Mouse (Mus musculus): ENCODE measurements around the gene Clec4a2.
"Not testable (repeated sequence)": the region's sequence is repeated elsewhere in the genome, so short reads cannot be mapped to it uniquely, and the experiment has no call there.

The Clec4a2 gene

DNA sequence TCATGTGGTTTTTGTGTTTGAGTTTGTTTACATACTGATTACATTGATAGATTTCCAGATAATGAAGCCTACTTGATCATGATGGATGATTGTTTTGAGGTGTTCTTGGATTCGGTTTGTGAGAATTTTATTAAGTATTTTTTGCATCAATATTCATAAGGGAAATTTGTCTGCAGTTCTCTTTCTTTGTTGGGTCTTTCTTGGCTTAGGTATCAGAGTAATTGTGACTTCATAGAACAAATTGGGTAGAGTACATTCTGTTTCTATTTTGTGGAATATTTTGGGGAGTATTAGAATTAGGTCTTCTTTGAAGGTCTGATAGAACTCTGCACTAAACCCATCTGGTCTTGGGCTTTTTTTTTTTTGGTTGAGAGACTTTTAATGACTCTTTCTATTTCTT lies at the start of gene Clec4a2:
Gene Clec4a2, plus strand, starts transcription at position 301 of the 400 bp plus-strand sequence.
- not testable (repeated sequence) for DNase-seq (ENCODE audit: low spot score in 2 of 2)

DNA sequence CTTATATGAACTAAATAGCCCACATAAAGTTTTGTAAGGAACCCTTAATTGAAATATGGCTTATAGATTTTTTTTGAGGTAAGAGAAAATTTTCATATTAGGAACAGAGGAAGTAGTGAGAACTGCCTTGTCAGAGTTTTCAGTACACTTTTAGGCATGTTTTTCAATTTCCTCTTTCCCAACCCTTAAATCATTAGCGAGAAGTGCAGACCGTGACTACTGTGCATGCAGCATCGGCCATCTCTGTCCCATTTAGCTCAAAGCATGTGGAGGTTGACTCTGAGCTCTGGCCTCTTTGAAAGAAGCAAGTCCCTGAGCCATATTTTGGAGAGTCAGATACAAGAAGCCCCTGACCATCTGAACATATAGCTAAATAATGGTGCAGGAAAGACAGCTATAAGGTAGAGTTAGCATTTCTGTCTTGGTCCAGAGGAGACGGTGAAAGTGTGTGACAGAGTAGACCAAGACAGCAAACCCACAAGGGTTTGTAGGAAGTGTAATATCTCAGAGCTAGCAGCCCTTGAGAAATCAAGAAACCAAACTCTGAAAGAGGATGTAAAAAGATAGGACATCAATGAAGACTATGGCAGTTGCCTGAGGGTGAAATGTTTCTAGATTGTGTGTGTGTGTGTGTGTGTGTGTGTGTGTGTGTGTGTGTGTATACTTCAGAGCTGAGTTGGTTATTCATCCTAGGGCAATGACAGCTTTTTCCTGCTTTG lies 10.9 kb upstream of the Clec4a2 start:
- no peak for DNase-seq (ENCODE audit: low spot score in 2 of 2)

DNA sequence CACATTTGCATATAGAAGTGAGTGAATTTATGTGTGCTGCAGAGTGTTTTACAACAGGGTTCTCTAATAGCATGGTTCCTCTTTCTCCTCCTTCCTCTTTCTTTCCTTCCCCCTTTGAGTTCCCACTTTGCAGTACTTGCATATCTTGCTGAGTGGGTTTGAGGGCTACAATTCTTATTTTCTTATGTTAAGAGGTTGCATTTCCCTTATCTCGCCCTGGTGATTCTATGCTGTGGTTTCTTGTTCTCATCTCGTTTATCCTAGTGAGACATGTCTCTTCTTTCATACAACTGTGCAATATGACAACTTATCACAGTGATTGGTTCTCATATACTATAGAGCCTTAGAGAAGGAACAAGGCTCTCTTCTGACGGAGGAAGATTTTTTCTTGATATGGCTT lies 17.0 kb downstream of the Clec4a2 start:
- DNase-seq (ENCODE audit: low spot score in 2 of 2): no peak

DNA sequence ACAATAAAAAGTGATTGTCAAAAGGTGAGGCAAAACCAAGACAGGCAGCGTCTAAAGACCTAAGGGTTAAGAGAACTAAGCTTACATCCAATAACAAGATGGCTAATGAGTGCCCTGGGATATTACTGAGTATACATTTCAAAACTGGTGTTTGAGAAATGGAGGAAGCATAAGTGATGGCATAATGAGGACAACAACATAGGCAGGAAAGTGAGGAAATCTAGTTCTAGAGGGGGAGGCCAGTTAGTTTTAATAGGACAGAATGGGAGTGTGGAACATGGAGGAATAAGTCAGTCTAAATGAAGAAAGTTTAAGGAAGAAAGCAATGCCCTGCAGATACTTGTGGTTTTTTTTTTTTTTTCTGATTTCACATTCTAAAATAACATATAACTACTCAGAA lies 20.9 kb downstream of the Clec4a2 start:
- DNase-seq (ENCODE audit: low spot score in 2 of 2): no peak

DNA sequence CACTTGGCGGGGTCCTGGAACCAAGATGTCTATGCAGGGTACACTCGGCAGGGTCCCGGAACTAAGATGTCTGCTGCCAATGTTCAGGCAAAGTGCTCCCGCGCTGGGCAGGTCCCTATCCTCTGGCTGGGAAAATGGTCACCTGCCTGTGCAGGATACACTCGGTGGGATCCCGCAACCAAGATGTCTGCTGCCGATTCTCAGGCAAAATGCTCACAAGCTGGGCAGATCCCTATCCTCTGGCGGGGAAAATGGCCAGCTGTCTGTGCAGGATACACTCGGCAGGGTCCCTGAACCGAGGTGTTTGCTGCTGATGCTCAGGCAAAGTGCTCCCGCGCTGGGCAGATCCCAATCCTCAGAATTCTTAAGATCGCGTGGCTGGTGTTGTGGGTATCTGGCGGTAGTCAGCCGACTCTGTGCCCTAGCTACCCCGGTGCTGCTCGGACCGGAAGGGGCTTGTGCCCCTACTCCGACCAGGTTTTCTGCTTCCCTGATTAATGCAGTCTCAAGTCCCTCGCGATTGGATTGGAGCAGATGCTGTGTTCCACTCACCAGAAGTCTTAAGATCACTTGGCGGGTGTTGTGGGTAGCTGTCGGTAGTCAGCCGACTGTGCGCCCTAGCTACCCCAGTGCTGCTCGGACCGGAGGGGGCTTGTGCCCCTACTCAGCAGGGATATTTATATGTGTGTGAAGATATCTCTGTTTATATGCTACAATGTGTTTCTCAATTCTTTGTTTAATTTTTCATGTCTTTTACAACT lies 31.7 kb downstream of the Clec4a2 start:
- not testable (repeated sequence) for DNase-seq (ENCODE audit: low spot score in 2 of 2)

DNA sequence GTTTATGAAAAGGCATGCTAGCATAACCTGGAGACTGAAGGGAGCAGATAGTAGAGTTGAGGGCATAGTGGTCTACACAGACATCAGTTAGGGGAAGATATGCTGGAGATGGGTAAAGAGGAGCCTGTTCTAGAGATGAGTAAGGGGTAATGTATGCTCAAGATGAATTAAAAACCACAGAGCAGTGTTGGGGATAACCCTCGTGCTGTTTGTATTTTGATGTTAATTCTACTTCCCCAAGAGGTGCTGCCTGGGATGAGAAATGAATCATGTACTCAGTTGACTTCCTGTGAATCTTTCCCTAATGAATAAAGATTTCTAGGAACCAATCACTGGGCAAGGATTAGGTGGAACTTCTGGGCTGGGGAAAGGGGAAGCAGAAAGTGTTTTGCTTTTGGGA lies 63.9 kb downstream of the Clec4a2 start:
- DNase-seq (ENCODE audit: low spot score in 2 of 2): no peak

DNA sequence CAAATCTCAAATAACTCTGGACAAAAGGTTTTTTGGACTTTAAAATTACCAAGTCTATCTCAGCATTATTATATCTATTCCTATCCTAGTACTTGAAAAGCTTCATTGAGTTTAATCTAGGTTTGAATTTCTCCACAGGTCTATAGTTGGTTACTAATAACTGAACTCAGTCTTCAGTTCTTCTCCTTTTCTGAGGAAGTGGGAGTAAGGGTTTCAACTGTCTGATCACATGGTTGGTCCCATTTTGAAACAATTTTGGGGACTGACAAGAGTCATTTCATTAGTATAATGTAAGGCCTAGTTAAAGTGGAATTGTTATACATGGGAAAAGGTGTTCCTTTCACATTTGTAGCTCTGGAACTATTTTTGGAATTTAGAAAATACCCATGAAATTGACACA lies 64.8 kb downstream of the Clec4a2 start:
- DNase-seq (ENCODE audit: low spot score in 2 of 2): no peak

DNA sequence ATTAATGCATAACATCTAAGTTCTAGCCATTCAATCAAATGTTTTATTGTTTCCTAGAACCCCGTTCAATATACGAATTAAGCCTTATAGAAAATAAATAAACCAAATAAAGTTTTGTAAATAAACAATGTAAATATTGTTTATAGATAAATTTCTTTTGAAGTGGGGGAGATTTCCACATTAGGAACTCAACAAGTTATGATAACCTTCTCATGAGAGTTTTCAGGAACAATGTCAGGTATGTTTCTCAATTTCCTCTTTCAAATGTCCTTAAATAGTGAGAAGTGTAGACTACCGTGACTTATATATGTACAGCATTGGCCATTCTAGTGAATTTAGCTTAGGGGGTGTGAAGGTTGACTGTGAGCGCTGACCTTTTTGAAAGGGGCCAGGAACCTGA lies 66.4 kb downstream of the Clec4a2 start, which contains the start of gene Clec4b2:
Gene Clec4b2, plus strand, starts transcription at position 301 of the 400 bp plus-strand sequence.
- no peak for DNase-seq (ENCODE audit: low spot score in 2 of 2)

DNA sequence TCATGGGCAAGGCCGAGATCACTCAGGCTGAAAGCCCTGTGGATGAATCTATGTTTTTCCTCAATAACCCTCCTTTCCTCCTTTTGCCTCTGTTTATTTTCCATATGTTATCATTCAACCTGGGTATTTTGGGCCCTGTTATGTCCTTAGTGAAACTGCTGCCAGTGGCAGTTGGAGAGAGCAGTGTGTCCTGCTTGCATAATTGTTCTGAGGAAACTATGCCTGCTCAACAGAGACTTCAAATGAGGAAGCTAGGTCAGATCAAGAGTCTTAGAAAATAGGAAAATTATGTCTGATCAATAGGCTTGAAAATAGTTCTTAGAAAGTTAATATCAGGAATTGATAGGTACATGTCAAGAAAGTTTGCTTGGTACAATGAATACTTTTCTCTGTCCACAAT lies 69.3 kb downstream of the Clec4a2 start:
- no peak for DNase-seq (ENCODE audit: low spot score in 2 of 2)

DNA sequence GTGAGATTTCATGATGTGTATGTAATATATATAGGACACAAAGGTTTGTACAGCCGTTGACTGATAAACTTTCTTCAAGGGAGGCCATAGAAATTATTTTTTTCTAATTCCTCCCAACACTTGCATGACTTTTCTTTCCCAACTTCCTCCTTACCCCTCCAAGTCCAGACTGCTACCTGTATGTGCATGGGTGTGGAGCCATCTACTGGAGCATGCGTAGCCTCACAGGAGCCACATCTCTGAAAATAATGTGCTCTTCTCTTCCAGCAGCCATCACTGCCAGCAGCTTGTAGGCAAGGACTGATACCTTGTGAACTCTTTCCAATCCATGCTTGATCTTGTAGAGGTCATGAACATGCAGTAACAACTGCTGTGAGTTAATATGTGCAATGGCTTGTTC lies 78.6 kb downstream of the Clec4a2 start:
- not testable (repeated sequence) for DNase-seq (ENCODE audit: low spot score in 2 of 2)

All from spleen, postnatal 4 days (tissue).